Mouse (Mus musculus): ENCODE measurements at regions not wholly inside any gene's neighbourhood (a gene's known extent, or its start where the extent isn't known, plus 50 kb on each side); places are given as distances from the start of the nearest gene placed in this dataset.

DNA sequence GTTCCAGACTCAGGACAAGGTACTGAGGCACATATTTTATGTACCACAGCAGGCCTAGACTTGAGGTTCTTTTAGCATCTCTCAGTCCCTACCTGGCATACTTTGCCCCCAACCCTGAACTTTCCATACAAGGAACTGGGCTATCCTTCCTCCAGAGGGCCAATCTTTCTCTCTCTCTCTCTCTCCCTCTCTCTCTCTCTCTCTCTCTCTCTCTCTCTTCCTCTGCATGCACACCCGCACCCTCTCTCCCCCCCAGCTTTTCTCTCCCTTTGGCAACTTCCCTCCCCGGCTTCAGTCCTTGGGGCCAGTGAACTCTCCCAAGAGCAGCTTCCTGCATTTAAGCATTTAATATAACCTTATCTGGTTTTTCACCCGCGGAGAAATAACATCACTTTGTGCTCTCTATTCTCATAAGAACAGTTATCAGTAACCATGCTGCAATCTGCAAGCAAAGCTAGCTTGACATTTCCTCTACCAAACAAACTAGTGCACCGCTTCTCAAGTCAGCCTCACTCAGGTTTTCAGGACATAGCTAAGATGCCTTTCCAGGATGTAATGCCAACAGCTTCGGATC is 53.3 kb upstream of the Eif4g2 start:
- DNase-seq (ENCODE audit: low read depth, low spot score) = no peak

DNA sequence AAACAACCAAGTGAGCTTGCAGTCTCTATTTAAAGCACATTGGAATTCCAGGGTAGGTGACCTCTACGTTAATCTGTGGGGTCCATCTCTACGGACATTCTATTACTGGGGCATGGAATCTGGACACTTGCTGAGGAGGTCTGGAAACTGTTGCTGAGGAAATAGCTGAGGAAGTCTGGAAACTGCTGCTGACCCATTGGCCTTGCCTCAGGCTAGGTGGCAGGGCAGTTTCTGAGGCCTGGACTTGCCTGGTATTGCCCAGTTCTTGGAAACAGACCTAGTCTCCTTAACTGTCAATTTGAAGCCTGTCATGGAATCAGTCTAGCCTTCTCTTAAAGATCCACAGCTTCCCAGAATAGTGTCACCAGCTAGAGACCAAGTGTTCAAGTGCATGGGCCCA is 51.7 kb upstream of the Eif4g2 start:
- DNase-seq (ENCODE audit: low read depth, low spot score) = no peak

All from CD4-positive helper T cell, adult 2 months (primary cell).